Mouse (Mus musculus) lung, adult 2 months (tissue): ENCODE results near the gene Tmem171.

Experiments
- CTCF ChIP-seq: fragments of 200-500 bp; IDR thresholded peaks from 2 replicates; pipeline ENCODE4 v1.5.1; 2011; ENCODE audit warnings: mild to moderate bottlenecking, low read length, control low read depth; ENCODE audit not compliant: insufficient read depth
- POLR2A ChIP-seq: fragments of 200-500 bp; IDR thresholded peaks from 2 replicates; pipeline ENCODE4 v1.6.1; 2011; ENCODE audit warnings: low read depth, mild to moderate bottlenecking, control low read depth, low read length, borderline replicate concordance; ENCODE audit errors: extremely low read depth

- TF ChIP-seq CTCF (no peak), POLR2A (no peak)
Observed at GRCm38 (mm10) chr13:98669296-98669695, 25.3 kb downstream of the Tmem171 start.
